Mouse (Mus musculus): ENCODE measurements around the gene Noxo1. TPM values are rescaled to one million over a fixed set of nuclear protein-coding genes. Genes with fewer than 3 reads are reported as not detected.

Gene Noxo1
- polyA plus RNA-seq, 1 experiment = 7.1 TPM

DNA sequence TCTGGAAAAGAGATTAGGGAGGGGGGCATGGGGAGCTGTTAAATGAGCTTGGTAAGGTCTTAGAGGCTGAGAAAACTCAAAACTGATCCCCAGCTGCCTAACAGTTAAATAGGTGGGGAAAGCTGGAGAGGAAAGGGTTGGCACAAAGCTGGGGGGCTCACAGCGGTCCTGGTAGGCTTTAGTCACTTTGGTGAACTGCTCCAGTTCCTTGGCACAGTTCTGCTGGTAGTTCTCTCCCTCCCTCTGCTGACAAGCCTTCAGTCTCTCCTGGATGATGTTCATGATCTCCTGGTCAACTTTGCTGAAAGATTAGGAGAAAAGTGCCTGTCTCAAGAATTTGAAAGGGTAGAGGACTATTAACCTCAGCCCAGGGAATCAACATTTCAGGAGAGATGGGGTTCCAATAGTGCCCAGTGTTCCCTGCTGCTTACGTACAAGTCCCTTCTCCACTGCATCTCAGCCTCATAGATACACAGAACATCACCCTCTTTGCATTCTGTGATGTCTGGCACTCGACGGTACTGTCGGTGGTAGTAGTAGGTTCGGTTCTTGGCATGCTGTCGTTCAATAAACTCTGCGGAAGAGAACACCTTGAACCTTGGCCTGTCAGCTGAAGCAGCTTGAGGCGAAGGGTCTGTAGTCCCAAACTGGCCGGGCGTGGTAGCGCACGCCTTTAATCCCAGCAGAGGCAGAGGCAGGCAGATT lies 26.3 kb downstream of the Noxo1 start:
- no peak overlapping the region; the same call in 1 of the 2 replicates for H3K4me3 ChIP-seq (ENCODE audit: insufficient read depth, low read depth, low read length)
- 31% methylated on average over 13 of the region's 13 CpGs for WGBS
- no peaks in the 10 kb centered on the region for H3K27me3 ChIP-seq (replicated peaks; ENCODE audit: control insufficient read depth, insufficient read depth, low read length)

DNA sequence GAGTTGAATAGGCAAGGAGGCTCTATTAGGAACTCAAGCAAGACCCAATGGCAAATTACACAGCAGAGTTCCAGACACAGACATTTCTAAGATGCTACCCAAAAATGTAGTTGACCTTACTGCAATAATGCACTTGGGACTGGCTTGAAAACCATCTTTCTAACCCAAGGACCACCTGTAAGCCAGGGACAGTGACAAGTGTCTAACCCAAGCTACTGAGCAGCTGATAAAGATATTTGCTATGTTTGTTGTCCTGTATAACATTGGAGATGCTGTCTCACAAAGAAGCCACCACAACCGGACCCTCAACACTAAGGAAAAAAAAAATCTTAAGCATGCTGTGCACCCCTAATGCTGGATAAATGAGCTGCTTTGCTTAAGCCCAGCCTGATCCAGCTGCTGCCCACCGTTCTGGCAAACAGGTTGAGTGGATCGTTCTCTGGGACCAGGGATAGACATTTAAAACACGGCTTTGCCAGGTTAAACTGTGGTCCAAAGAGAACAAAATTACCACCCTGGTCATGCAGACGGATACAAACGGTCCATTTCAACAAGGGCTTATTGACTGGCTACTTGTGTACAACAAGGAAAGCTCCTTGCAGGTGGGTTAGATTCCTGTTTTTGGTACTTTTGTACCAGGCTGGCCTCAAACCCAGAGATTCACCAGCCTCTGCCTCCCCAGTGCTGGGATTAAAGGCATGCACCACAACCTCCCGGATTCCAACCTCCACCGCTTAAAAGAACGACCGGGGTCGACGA lies 27.3 kb downstream of the Noxo1 start:
- Histone ChIP-seq H3K4me1 (ENCODE audit: control insufficient read depth, insufficient read depth, low read length) (peaks cover 2% of the 10 kb centered on the region; the same call in 1 of the 2 replicates), H3K27ac (ENCODE audit: insufficient read depth, low read depth, low read length) (peak overlapping the region; percentile 90), H3K36me3 (ENCODE audit: control insufficient read depth, insufficient read depth, low read length) (no peaks in the 10 kb centered on the region; the same call in 1 of the 2 replicates), H3K27me3 (replicated peaks; ENCODE audit: control insufficient read depth, insufficient read depth, low read length) (no peaks in the 10 kb centered on the region), H3K4me3 (ENCODE audit: insufficient read depth, low read depth, low read length) (peak overlapping the region; percentile 87)
- no peak for DNase-seq
- no peak for TF ChIP-seq POLR2A (IDR thresholded peaks at IDR 0.05; ENCODE audit: low read depth, low read length)
- no peak for TF ChIP-seq CTCF (conservative IDR thresholded peaks at IDR 0.05; ENCODE audit: insufficient read depth, insufficient read length, low read depth, low read length)
- WGBS = under 1% methylated on average over 12 of the region's 12 CpGs

More for the DNA sequence above, 26.3 kb downstream of the Noxo1 start:
- no peak for DNase-seq
- Histone ChIP-seq H3K27ac (ENCODE audit: insufficient read depth, low read depth, low read length) (no peak overlapping the region), H3K36me3 (ENCODE audit: control insufficient read depth, insufficient read depth, low read length) (no peaks in the 10 kb centered on the region; the same call in 1 of the 2 replicates), H3K4me1 (ENCODE audit: control insufficient read depth, insufficient read depth, low read length) (peaks cover 2% of the 10 kb centered on the region; the same call in 1 of the 2 replicates)
- TF ChIP-seq POLR2A (IDR thresholded peaks at IDR 0.05; ENCODE audit: low read depth, low read length) = no peak
- TF ChIP-seq CTCF (conservative IDR thresholded peaks at IDR 0.05; ENCODE audit: insufficient read depth, insufficient read length, low read depth, low read length) = no peak

DNA sequence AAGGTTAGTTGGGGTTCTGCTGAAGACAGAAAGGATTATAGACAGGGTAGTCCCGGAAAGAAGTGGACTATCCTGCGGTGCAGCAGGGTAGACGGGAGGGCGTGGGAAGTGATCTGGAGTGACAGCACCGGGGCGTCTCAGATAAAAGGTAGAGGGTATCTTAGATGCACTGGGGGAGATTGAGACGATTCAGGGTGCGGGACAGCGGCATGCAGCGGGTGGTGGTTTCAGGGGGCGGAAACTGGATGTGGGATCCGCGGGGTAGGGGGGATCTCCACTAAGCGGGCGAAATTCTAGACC lies 27.8 kb downstream of the Noxo1 start:
- no peak for DNase-seq
- H3K36me3 ChIP-seq (ENCODE audit: control insufficient read depth, insufficient read depth, low read length) = no peaks in the 10 kb centered on the region; the same call in 1 of the 2 replicates
- peak overlapping the region; percentile 90 for H3K27ac ChIP-seq (ENCODE audit: insufficient read depth, low read depth, low read length)
- H3K4me1 ChIP-seq (ENCODE audit: control insufficient read depth, insufficient read depth, low read length) = peaks cover 2% of the 10 kb centered on the region; the same call in 1 of the 2 replicates
- peak overlapping the region; percentile 87 for H3K4me3 ChIP-seq (ENCODE audit: insufficient read depth, low read depth, low read length)
- WGBS = under 1% methylated on average over 15 of the region's 15 CpGs
- TF ChIP-seq POLR2A (IDR thresholded peaks at IDR 0.05; ENCODE audit: low read depth, low read length) = no peak
- TF ChIP-seq CTCF (conservative IDR thresholded peaks at IDR 0.05; ENCODE audit: insufficient read depth, insufficient read length, low read depth, low read length) = no peak
- H3K27me3 ChIP-seq (replicated peaks; ENCODE audit: control insufficient read depth, insufficient read depth, low read length) = no peaks in the 10 kb centered on the region

DNA sequence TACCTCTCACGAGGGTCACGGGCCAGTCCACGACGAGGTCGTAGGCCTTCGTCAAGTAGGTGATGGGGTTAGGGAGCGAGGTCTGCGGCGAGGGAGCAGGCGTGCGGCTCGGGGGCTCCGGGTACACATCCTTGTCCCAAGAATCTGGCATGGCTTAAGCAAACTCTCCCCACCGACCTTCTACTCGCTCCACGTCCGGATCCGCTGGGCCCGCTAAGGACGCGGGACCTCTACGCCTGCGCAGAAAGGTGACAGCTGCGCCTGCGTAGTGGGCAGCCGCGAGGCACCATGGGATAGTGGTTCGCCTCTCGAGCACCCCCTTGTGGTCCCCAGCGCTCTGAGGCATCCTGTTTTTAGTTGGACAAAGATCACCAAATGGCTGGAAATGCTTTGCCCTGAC lies 28.1 kb downstream of the Noxo1 start, which contains the start of gene Ndufb10:
Gene Ndufb10, minus strand, starts transcription at position 295 of the 400 bp plus-strand sequence.
- H3K4me3 ChIP-seq (ENCODE audit: insufficient read depth, low read depth, low read length) = peak within 1 kb of the TSS; percentile 87
- no peaks in the 10 kb centered on the region for H3K27me3 ChIP-seq (replicated peaks; ENCODE audit: control insufficient read depth, insufficient read depth, low read length)
- H3K27ac ChIP-seq (ENCODE audit: insufficient read depth, low read depth, low read length) = peak within 1 kb of the TSS; percentile 90
- peak; percentile 96; the same call in 1 of the 2 replicates for TF ChIP-seq CTCF (conservative IDR thresholded peaks at IDR 0.05; ENCODE audit: insufficient read depth, insufficient read length, low read depth, low read length)
- TF ChIP-seq POLR2A (IDR thresholded peaks at IDR 0.05; ENCODE audit: low read depth, low read length) = peak; percentile 96
- DNase-seq = peak; percentile 98
- no peaks in the 10 kb centered on the region; the same call in 1 of the 2 replicates for H3K36me3 ChIP-seq (ENCODE audit: control insufficient read depth, insufficient read depth, low read length)
- under 1% methylated on average over 30 of the region's 30 CpGs for WGBS
- H3K4me1 ChIP-seq (ENCODE audit: control insufficient read depth, insufficient read depth, low read length) = peaks cover 2% of the 10 kb centered on the region; the same call in 1 of the 2 replicates

DNA sequence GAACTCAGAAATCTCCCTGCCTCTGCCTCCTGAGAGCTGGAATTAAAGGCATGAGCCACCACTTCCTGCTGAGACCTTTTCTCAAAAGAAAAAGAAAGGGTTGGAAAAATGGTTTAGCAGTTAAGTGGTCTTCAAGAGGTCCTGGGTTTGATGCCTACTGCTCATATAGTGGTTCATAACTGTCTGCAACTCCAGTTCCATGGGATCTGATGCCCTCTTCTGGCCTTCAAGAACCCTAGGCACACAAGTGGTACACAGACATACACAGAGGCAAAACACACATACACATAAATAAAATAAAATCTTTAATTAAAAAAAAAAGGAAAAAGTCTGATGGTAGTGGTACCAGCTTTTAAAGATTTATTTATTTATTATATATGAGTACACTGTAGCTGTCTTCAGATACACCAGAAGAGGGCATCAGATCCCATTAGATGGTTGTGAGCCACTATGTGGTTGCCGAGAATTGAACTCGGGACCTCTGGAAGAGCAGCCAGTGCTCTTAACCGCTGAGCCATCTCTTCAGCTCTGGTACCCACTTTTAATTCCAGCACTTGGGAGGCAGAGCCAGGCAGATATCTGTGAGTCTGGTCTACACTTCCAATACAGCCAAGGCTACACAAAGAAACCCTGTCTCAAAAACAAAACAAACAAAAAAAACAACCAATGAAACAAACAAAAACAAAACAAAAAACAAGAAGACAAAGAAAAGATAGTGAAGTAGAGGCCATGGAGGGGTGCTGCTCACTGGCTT lies 29.8 kb downstream of the Noxo1 start:
- H3K4me1 ChIP-seq (ENCODE audit: control insufficient read depth, insufficient read depth, low read length) = peaks cover 2% of the 10 kb centered on the region; the same call in 1 of the 2 replicates
- TF ChIP-seq CTCF (conservative IDR thresholded peaks at IDR 0.05; ENCODE audit: insufficient read depth, insufficient read length, low read depth, low read length) = no peak
- TF ChIP-seq POLR2A (IDR thresholded peaks at IDR 0.05; ENCODE audit: low read depth, low read length) = no peak
- no peak overlapping the region for H3K27ac ChIP-seq (ENCODE audit: insufficient read depth, low read depth, low read length)
- H3K36me3 ChIP-seq (ENCODE audit: control insufficient read depth, insufficient read depth, low read length) = no peaks in the 10 kb centered on the region; the same call in 1 of the 2 replicates
- 64% methylated on average over 3 of the region's 3 CpGs for WGBS
- no peak overlapping the region for H3K4me3 ChIP-seq (ENCODE audit: insufficient read depth, low read depth, low read length)
- no peak for DNase-seq
- no peaks in the 10 kb centered on the region for H3K27me3 ChIP-seq (replicated peaks; ENCODE audit: control insufficient read depth, insufficient read depth, low read length)

DNA sequence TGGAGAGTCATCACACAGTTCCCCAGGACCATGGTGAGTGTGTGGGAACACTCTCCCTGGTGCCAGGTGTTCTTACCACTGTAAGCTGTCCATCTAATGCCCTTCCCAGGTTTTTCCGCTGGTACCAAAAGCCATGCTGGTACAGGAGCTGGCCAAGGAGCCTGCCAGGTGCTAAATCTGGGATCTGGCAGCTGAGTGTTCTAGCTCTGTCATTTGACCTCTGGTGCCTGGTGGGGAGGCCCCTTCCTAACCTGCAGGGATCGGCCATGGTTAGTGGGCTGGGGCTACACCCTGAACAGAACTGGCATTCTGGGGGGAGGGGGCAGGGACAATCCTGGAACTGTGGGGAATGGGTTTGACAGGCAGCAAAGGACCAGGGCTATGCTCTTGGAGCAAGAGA lies 31.6 kb downstream of the Noxo1 start, which contains the start of gene Rpl3l:
Gene Rpl3l, plus strand, starts transcription at position 203 of the 400 bp plus-strand sequence.
- H3K27me3 ChIP-seq (replicated peaks; ENCODE audit: control insufficient read depth, insufficient read depth, low read length) = no peaks in the 10 kb centered on the region
- H3K4me1 ChIP-seq (ENCODE audit: control insufficient read depth, insufficient read depth, low read length) = peaks cover 11% of the 10 kb centered on the region; the same call in 1 of the 2 replicates
- no peak within 1 kb of the TSS for H3K4me3 ChIP-seq (ENCODE audit: insufficient read depth, low read depth, low read length)
- WGBS = 66% methylated on average over 2 of the region's 2 CpGs
- H3K27ac ChIP-seq (ENCODE audit: insufficient read depth, low read depth, low read length) = no peak within 1 kb of the TSS
- TF ChIP-seq POLR2A (IDR thresholded peaks at IDR 0.05; ENCODE audit: low read depth, low read length) (no peak), CTCF (conservative IDR thresholded peaks at IDR 0.05; ENCODE audit: insufficient read depth, insufficient read length, low read depth, low read length) (no peak)
- no peak for DNase-seq
- H3K36me3 ChIP-seq (ENCODE audit: control insufficient read depth, insufficient read depth, low read length) = no peaks in the 10 kb centered on the region

All from kidney, adult 2 months (tissue).